Mouse (Mus musculus) C2C12 (cell line): ENCODE measurements around the gene Slco2a1. TPM values are rescaled to one million over a fixed set of nuclear protein-coding genes. Genes with fewer than 3 reads are reported as not detected.

ENCODE experiments used
- H3K27me3 ChIP-seq: one replicate; pipeline ENCODE4 v1.6.1; 2011; ENCODE audit not compliant: control insufficient read depth, insufficient read depth, insufficient read length
- H3K36me3 ChIP-seq: one replicate; pipeline ENCODE4 v1.6.1; 2011; ENCODE audit not compliant: control insufficient read depth, insufficient read depth
- H3K4me3 ChIP-seq: one replicate; pipeline ENCODE4 v1.5.1; 2011; ENCODE audit warnings: mild to moderate bottlenecking, control low read depth; ENCODE audit not compliant: poor library complexity, insufficient read depth, severe bottlenecking
- H3K79me2 ChIP-seq: one replicate; pipeline ENCODE4 v1.6.1; 2011; ENCODE audit not compliant: control insufficient read depth, insufficient read depth
- H3K79me3 ChIP-seq: one replicate; pipeline ENCODE4 v1.6.1; 2011; ENCODE audit warnings: low read depth, control low read depth
- H3ac ChIP-seq: one replicate; pipeline ENCODE3; 2011; ENCODE audit warnings: low read depth; ENCODE audit not compliant: control insufficient read depth, insufficient read length
- CEBPB ChIP-seq: IDR thresholded peaks from one replicate; pipeline ENCODE4 v1.6.1; 2011; ENCODE audit warnings: low read depth, mild to moderate bottlenecking, control low read depth, moderate library complexity
- CTCF ChIP-seq: IDR thresholded peaks from one replicate; pipeline ENCODE4 v1.5.1; 2011; ENCODE audit not compliant: control insufficient read depth, insufficient read depth, insufficient read length
- FOSL1 ChIP-seq: IDR thresholded peaks from one replicate; pipeline ENCODE4 v1.8.0; 2011; ENCODE audit warnings: mild to moderate bottlenecking, low read length; ENCODE audit not compliant: poor library complexity, insufficient read depth, severe bottlenecking
- MAX ChIP-seq: IDR thresholded peaks from one replicate; pipeline ENCODE4 v1.6.1; 2011; ENCODE audit warnings: mild to moderate bottlenecking, control low read depth
- MYOD1 ChIP-seq: IDR thresholded peaks from one replicate; pipeline ENCODE4 v1.6.1; 2011; ENCODE audit warnings: low read depth; ENCODE audit not compliant: control insufficient read depth, insufficient read length
- MYOG ChIP-seq: IDR thresholded peaks from one replicate; pipeline ENCODE4 v1.6.1; 2011; ENCODE audit not compliant: control insufficient read depth, insufficient read length; ENCODE audit errors: extremely low read depth
- USF1 ChIP-seq: IDR thresholded peaks from one replicate; pipeline ENCODE4 v1.6.1; 2011; ENCODE audit warnings: low read depth, mild to moderate bottlenecking, control low read depth, moderate library complexity
- polyA plus RNA-seq: library from polyadenylated mRNA; unstranded; fragments of >200 nt; fragmentation: generic; extraction: Trizol; gene quantifications from one replicate; pipeline ENCODE4 v1.2.1, GENCODE M21; 2012; ENCODE audit warnings: missing spikeins

The Slco2a1 gene
- polyA plus RNA-seq, 1 experiment: 0.20 TPM

GRCm38 (mm10) chr9:103000384-103000783, 11.9 kb downstream of the Slco2a1 start:
- Histone ChIP-seq H3K79me3 (no peaks in the 10 kb centered on the region), H3K36me3 (no peaks in the 10 kb centered on the region), H3K27me3 (no peaks in the 10 kb centered on the region), H3ac (no peak overlapping the region), H3K79me2 (no peaks in the 10 kb centered on the region), H3K4me3 (no peak overlapping the region)
- no peak for TF ChIP-seq FOSL1
- no peak for TF ChIP-seq MYOD1
- TF ChIP-seq CTCF: no peak
- TF ChIP-seq MAX: no peak
- TF ChIP-seq USF1: no peak
- TF ChIP-seq CEBPB: no peak
- no peak for TF ChIP-seq MYOG

DNA sequence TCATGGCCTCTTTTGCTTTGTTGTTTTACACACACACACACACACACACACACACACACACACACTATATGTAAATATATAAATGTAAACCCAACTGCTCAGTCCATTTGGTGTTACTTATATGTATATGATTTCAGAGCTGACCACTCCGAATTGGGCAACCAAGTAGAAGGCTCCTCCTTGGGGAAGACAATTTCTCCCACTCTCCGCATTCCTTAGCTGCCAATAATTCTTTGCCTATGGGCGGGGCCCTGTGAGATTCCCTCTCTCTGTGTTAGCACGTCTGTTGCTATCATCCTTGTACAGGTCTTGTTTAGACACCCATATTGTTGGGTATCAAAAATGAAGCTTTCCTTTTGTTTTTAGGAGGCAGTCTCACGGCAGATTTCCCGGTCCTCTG, 15.8 kb downstream of the Slco2a1 start:
- TF ChIP-seq FOSL1 (no peak), CEBPB (peak; percentile 56)
- Histone ChIP-seq H3K27me3 (no peaks in the 10 kb centered on the region), H3K36me3 (no peaks in the 10 kb centered on the region), H3K79me2 (no peaks in the 10 kb centered on the region), H3ac (no peak overlapping the region), H3K4me3 (no peak overlapping the region), H3K79me3 (no peaks in the 10 kb centered on the region)

- Histone ChIP-seq H3K27me3 (no peaks in the 10 kb centered on the region), H3ac (no peak overlapping the region), H3K79me2 (no peaks in the 10 kb centered on the region), H3K79me3 (no peaks in the 10 kb centered on the region), H3K4me3 (no peak overlapping the region), H3K36me3 (no peaks in the 10 kb centered on the region)
- TF ChIP-seq USF1 (no peak), MAX (no peak)
These were observed 19.2 kb downstream of the Slco2a1 start for GRCm38 (mm10) chr9:103007699-103008078.

- H3K27me3 ChIP-seq: no peaks in the 10 kb centered on the region
- no peak overlapping the region for H3ac ChIP-seq
- no peaks in the 10 kb centered on the region for H3K79me2 ChIP-seq
- H3K4me3 ChIP-seq: no peak overlapping the region
- H3K36me3 ChIP-seq: no peaks in the 10 kb centered on the region
- TF ChIP-seq MYOD1: no peak
- no peak for TF ChIP-seq CEBPB
- no peak for TF ChIP-seq FOSL1
- TF ChIP-seq MYOG: no peak
- TF ChIP-seq MAX: no peak
- no peak for TF ChIP-seq CTCF
- TF ChIP-seq USF1: no peak
- no peaks in the 10 kb centered on the region for H3K79me3 ChIP-seq
These were observed 19.8 kb downstream of the Slco2a1 start for GRCm38 (mm10) chr9:103008079-103008855.

DNA sequence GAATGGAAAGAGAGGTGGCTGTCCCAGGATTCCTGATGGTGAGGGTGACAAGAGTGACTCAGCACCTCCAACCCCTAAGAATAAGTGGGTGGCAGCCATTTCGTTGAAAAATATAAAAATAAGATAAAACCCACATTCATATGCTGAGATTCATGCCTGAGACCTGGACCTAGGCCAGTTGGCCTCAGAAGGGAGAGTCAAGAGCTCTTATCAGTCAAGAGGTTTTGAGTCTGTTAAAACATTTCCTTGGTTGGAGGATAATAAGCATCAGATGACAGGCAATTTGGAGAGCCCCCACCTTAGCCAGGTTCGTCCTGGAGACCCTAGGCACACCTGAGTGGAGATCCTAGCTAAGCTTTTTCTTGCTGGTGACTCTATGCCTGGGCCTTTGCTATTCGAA, 21.6 kb downstream of the Slco2a1 start:
- Histone ChIP-seq H3K36me3 (no peaks in the 10 kb centered on the region), H3K79me3 (no peaks in the 10 kb centered on the region), H3K79me2 (no peaks in the 10 kb centered on the region), H3ac (no peak overlapping the region), H3K4me3 (no peak overlapping the region), H3K27me3 (no peaks in the 10 kb centered on the region)
- TF ChIP-seq MYOD1 (no peak), FOSL1 (no peak), MYOG (no peak), CEBPB (no peak), MAX (no peak), CTCF (no peak), USF1 (no peak)

DNA sequence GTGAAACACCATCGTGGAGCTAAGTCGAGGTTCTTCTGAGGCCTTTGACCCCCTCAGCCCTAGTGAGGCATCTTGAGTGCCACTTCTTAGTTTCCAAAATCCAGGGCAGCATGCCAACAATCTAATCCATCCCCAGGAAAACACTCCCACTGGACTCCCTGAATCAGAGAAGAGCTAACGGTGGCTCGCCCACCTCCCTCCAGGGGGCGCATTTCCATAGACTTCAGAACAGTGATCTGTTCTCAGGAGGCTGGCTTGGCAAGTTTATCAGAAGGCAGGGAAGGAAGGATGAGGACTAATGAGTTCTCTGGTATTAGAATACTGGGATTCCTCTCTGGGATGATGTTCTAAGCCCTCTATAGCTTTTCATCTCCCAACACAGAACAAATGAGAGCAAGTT, 24.9 kb downstream of the Slco2a1 start:
- Histone ChIP-seq H3K36me3 (no peaks in the 10 kb centered on the region), H3K79me3 (no peaks in the 10 kb centered on the region), H3ac (no peak overlapping the region), H3K4me3 (no peak overlapping the region), H3K79me2 (no peaks in the 10 kb centered on the region), H3K27me3 (no peaks in the 10 kb centered on the region)
- no peak for TF ChIP-seq FOSL1
- peak; percentile 44 for TF ChIP-seq CTCF
